Mouse (Mus musculus) left cerebral cortex, postnatal 36 days (tissue): ENCODE measurements around the gene Des. TPM values are rescaled to one million over a fixed set of nuclear protein-coding genes. Genes with fewer than 3 reads are reported as not detected.

ENCODE experiments used
- DNase-seq, 2 experiments: peaks; one replicate each; pipeline ENCODE4 v3.0.0; 2021 to 2022; ENCODE audit warnings: low spot score in 2 of 2, mixed read lengths in 1 of 2
- intact Hi-C: fragments of 180-260 bp; cut with DNase I; formaldehyde crosslinking; loops from one replicate; pipeline ENCODE4 v1.15.1; 2025
- total RNA-seq, 2 experiments: library from RNA; stranded (reverse); gene quantifications; 2 replicates each; pipeline ENCODE4 v1.2.3; 2021

The Des gene
- total RNA-seq: 1 to 10 TPM in 1 of 2 experiments, under 1 TPM in 1; 0.84 to 1.5 TPM

DNA sequence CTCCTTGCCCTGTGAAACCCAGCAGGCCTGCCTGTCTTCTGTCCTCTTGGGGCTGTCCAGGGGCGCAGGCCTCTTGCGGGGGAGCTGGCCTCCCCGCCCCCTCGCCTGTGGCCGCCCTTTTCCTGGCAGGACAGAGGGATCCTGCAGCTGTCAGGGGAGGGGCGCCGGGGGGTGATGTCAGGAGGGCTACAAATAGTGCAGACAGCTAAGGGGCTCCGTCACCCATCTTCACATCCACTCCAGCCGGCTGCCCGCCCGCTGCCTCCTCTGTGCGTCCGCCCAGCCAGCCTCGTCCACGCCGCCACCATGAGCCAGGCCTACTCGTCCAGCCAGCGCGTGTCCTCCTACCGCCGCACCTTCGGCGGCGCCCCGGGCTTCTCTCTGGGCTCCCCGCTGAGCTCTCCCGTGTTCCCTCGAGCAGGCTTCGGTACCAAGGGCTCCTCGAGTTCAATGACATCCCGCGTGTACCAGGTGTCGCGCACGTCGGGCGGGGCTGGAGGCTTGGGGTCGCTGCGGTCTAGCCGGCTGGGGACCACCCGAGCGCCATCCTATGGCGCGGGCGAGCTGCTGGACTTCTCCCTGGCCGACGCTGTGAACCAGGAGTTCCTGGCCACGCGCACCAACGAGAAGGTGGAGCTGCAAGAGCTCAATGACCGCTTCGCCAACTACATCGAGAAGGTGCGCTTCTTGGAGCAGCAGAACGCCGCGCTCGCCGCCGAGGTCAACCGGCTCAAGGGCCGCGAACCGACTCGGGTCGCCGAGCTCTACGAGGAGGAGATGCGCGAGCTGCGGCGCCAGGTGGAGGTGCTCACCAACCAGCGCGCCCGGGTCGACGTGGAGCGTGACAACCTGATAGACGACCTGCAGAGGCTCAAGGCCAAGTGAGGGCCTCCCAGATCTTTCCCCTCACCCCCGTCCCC lies at the start of gene Des:
Gene Des (plus strand): TSS at position 218 of the 920 bp plus-strand sequence.
- intact Hi-C loops: no loop called here
- DNase-seq: no peak

DNA sequence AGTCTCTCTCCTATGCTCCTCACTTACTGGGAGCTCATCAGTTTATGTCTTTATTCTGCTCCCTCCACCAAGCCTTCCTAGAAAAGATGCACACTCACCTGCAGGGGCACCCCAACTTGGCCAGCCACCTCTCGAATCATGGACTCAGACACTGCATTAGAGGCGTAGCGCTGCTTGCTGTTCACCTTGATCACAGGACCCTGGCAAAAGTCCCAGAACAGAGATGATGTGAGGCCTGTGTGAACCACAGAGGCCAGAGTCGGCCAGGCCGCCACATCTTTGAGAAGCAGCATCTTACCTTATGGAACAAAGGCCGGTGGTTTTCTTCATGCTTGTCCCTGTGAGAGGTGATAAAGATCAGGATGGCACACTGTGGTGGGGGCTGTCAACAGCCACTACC lies 48.4 kb upstream of the Des start:
- intact Hi-C loops: no loop called here
- no peak for DNase-seq

DNA sequence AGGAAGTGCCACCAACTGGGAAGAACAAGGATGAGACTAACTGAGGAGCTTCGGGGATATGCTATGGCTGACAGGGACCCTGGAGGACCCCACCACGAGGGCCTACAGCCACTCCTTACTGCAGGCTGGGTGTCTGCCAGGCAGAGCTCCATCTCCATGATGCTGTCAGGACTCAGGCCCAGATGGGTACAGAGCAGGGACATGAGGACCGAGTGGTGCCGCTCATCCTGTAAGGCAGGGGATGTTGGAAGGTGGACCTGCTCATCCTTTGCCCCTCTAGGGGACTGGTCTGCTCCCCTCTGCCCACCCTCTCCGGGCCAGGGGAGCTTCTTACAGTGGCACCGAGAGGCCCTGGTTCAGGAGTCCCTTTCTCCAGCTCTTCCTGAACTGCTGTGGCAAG lies 45.1 kb upstream of the Des start:
- DNase-seq: no peak
- intact Hi-C loops: no loop called here

DNA sequence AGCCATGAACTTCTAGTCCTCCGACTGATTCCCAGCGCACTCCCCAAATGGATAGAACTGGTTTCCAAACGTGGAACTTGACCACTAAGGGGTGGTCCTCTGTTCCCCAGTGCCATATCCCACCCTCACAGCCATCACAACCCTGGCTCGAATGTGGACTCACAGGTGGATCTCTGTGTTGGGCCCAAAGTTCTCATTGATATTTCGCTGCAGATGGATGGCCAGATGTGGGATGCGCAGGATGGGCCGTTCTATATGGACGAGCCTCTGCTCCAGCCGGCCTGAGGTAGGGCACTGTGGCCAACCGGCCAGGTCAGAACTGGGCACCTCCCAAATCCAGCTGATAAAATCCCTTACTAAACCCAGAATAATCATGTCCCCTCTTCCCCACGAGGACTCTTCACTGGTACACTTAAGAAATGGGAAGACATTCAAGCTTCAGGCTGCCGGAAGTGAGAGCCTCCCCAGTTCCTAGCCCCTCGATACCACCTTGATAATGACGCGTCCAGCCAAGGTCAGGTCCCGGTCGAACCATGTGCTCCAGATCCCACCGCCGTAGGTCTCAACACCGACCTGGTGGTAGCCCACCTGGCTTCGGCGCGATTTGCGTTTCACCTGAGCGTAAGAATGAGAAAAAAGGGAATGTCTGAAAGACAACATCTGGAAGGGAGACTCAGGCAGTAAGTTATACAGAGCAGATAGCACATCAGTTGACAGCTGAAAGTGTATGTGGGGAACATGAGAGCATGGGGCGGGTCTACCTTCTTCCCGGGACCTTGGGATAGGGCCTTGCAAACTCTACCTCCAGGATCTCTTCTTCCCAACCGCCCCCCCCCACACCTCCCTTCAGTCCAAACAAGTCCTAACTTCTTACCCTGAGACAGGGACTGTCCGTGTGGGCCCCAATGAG lies 44.4 kb upstream of the Des start:
- intact Hi-C loops: no loop called here

DNA sequence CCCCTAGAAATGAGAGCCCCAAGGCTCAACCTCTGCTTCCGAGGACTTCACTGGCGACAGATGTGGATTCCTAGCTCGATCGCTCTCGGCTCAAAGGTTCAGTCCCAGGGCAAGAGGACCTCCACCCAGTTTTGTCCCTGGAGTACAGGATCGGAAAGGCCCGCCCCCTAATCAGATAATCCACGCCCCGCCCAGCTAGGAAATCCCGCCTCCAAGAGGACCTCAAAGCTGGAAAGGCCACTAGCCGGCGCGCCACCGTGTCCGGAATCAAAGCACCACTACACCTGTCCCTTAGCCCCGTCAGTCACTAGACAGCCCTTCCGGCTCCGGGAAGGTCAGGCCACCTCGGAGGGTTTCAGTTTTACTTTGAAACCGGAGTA lies 43.3 kb upstream of the Des start:
- DNase-seq: peak; percentile 65 to 74
- intact Hi-C loops: no loop called here

More for the DNA sequence above, 44.4 kb upstream of the Des start:
- DNase-seq: no peak

DNA sequence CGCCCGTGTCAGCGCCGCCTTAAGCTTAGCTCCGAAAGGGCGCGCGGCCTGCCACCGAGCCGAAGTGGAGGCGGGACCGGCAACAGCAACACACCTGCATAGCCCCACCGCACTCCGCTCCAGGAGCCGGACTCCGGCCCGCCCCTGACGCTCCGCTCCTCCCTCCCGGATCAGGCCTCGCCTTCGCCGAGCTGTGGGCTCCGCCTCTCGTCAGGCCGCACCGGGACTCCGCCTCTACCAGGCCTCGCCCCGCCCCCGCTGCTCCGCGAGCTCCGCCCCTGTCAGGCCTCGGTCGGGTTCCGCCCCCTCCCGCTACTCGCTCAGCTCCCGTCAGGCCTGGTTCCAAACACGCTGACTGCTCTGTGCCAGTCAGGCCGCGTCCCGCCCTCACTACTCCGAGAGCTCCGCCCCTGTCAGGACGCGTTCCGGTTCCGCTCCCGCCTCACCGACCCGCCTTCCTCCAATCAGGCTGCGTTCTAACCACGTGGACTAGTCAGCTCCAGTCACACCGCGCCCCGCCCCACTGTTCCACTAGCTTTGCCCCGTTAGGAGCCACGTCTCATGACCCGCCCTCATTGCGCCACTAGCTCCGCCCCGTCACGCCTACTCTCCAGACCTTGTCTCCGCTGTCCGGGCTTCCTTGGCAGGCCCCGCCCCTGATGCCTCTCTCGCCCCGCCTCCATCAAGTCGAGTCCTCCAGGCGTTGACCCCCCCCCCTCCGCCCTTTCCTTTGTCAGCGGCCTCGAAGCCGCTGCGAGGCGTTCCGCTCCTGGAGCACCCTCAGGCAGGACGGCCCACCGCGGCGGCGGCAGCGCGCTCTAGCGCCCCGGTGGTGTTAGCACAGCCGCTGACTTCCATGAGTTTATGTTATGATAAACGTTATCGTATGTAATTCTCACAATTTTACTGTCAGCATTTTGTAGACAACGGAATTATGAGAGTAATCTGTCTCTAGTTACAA lies 42.6 kb upstream of the Des start, which contains the start of gene Dnpep:
Gene Dnpep (minus strand): TSS at position 750 of the 961 bp plus-strand sequence.
- DNase-seq: peak; percentile 100
- intact Hi-C loops: no loop called here

DNA sequence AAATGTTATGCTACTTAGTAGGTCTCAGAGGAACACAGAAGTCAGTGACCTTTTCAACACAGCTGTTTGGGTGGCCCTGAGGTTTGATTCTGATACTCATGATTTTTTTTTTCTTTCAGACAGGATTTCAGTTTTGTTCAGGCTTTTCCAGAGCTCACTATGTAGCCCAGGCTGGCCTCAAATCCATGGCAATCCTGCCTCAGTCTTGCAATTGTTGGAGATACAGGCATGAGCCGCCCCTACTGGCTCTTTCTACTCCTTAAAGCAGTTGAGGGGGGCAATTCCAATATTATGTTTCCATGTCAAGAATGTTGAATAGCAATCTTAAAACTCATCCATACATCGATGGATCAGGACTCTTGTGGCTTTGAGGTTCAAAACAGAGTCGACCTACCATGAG lies 41.8 kb upstream of the Des start:
- intact Hi-C loops: no loop called here

DNA sequence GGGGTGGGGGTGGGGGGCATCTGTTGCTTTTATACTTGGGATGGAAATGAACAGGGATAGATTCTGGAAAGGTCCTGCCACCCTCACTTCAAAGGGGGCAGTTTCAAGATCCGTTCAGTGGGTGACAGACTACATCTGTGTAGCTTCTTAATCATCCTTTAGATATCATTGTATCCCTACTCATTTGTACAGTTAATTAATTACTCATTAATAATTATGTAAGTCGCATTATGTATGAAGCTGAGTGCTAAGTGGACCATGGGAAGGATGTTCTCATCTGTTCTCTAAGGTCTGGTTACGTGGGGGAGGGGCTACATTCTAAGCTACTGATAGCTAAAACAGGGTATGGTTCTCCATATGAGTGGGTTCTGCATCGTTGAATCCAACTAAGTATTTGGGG lies 41.4 kb upstream of the Des start:
- no peak for DNase-seq
- intact Hi-C loops: no loop called here

More for the DNA sequence above, 41.8 kb upstream of the Des start:
- no peak for DNase-seq

DNA sequence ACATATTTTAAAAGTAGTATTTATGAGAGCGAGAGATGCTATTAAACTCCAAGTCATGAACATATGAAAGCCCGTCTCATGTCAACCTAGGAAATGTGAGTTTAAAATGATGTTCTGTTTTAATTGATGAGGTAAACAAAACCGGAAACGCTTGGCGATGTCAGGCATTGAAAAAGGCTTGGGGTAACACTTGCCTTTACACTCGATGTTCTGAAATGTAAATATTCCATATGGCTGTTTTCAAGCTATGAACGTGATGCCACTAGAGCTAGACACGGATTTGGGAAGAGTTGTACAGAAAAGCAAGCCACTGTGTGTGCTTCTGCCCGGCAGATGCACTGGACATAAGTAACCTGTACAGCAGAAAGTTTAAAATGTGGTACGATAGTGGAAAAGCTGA lies 41.0 kb upstream of the Des start:
- intact Hi-C loops: no loop called here
- DNase-seq: no peak

DNA sequence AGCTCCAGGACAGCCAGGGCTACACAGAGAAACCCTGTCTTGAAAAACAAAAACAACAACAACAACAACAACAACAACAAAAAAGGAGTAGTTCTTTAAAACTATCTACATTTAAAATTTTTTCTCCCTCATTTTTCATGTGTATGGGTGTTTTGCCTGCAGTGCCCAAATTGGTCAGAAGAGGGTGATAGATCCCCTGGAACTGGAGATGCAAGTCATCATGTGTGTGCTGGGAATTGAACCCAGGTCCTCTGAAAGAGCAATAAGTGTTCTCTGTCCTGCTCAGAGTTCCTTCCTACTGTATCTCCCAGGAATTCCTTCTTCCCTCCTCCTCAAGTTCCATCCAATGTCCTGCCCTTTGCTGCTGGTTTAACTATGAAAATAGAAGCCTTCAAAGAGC lies 32.7 kb upstream of the Des start:
- DNase-seq: no peak
- intact Hi-C loops: no loop called here

DNA sequence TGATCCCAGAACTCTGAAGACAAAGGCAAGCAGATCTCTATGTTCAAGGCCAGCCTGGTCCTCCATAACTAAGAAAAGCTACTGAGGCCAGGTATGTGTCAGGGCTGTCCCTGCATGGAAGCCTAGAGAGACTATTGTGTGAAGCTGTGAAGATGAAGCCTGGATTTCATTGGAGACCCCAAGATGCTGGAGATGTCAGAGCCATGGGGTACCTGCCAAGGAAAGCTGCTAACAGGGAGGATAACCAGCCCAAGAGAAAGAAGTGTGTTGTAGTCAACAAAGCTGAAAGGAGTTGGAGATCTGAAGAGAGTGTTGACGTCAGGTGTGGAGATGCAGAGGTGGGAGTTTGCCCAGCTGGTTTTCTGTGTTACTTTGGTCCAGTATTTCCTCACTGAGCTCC lies 28.9 kb upstream of the Des start:
- intact Hi-C loops: no loop called here
- DNase-seq: no peak

DNA sequence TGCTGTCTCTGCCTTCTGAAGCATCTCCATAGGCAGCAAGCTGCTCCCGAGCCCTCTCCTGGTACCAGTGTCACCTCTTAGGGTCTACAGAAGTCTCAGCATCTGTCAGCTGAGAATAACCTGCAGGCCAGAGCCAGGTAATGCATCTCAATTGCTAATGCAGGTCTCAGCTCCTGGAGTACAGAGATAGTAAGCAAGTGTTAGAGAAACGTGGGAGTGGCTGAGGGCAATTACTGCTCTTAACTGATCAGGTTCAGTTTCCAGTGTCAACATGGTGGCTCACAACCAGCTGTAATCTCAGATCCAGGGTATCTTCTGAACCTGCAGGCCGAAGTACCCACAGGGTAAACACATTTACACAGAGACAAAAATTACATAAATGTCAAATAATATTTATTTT lies 23.7 kb upstream of the Des start:
- no peak for DNase-seq
- intact Hi-C loops: no loop called here

DNA sequence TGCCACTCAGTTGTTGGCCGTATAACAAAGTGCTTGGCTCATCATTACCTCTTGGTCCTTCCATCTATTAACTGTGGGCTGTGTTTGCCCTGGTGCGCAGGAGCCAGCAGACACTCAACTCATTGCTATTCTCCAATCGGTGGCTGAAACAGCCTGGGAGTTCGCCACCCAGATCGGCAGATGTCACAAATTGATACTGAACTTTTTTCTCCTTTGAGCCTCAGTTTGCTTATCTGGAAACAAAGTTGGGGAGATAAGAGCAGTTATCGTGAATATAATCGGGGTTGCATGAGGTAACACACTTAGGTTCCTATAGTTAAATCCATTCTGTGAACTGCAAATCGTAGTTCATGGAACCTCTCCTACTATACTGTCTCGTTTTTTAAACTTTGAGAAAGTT lies 23.0 kb upstream of the Des start:
- intact Hi-C loops: no loop called here

DNA sequence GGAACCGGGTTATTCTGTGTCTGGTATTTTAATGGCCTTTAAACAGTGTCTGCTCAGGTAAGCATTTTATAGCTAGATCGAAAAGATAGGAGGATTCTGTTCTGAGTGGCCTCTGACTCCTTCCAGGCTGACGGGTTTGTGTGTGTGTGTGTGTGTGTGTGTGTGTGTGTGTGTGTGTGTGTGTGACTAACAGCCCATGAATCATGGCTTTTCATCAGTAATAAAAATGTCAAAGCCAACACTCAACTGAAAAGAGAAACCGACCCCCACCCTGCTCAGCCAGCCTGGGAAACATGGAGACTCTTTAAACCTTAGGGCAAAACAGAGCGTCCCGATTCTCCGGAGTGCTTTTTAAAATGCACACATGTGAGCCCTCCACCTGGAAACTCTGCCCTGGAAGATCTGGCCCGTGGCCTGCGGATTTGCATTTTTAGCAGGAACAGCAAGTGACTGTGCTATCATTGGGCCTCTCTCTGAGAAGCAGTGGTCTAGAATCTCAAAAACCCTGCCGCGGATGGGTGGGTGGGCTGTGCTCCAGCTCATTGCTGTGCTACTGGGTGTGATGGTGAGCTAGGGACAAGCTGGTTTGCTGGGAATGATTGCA lies 21.9 kb upstream of the Des start:
- no peak for DNase-seq
- intact Hi-C loops: no loop called here

More for the DNA sequence above, 23.0 kb upstream of the Des start:
- no peak for DNase-seq

DNA sequence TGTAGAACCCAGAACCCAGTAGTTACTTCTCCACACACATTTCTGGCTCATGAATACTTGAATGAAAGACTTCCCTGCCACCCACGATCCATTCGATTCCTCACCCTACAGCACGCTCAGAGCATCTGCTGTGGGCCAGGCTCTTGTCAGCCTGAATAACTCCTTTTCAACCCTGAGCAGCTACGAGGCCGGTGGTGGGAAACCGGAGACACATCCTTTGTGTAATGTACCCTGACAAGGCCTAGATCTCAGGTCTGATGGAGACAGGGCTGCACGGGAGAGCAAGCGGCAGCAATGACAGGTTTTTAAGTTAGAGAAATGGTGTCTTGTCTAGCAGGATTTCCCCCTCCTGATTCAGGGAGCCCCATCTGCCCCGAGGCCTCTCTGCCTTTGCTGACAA lies 20.8 kb upstream of the Des start:
- no peak for DNase-seq
- intact Hi-C loops: no loop called here

DNA sequence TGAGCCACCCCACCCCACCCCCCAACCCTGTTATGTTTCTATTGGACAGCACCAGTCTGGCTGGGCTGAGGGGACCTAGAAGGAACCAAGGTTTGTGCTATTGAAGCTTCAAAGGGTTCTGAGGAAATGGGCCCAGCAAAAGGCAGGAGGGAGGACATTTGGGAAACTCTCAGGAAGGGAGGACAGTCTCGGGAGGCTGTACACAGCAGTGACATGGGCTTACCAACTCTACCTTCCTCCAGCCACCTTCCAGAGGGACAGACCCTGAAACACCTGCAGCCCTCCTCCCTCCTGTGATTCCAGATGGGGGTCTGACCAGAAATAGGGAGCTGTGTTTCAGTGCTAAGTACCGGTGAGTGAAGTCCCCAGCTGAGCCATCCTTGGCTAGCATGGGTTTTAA lies 19.6 kb upstream of the Des start:
- intact Hi-C loops: loop anchor here (5.0 to 10.0 kb wide), 2 partner anchors 107 to 254 kb away; no protein-coding TSS in a partner anchor

DNA sequence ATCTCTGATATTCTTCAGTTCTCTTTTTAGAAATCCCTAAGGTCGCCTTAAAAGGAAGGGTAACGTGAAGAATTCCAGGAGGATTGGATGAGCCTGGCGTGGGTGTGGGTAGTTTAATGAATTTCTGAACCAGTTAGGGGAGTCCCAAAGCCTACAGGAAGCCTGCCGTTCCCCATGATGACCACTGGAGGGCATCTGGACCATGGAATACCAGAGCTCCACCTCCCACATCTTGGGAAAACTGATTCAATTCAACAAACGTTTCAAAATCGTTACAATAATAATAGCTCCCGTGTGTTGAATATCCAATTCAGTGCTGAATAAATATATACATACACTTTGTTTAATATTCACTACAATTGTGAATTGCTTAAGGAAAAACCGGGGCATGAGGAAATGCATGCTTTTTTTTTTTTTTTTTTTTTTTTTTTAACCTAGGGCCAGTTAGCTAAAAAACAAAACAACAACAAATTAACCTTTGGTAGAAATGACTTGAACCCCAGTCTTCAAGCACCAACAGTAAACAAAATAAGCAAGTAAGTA lies 17.2 kb upstream of the Des start:
- peak; percentile 46 to 66 for DNase-seq
- intact Hi-C loops: loop anchor here (1.0 to 10.0 kb wide), 4 partner anchors 50 to 252 kb away; no protein-coding TSS in a partner anchor

More for the DNA sequence above, 19.6 kb upstream of the Des start:
- no peak for DNase-seq

DNA sequence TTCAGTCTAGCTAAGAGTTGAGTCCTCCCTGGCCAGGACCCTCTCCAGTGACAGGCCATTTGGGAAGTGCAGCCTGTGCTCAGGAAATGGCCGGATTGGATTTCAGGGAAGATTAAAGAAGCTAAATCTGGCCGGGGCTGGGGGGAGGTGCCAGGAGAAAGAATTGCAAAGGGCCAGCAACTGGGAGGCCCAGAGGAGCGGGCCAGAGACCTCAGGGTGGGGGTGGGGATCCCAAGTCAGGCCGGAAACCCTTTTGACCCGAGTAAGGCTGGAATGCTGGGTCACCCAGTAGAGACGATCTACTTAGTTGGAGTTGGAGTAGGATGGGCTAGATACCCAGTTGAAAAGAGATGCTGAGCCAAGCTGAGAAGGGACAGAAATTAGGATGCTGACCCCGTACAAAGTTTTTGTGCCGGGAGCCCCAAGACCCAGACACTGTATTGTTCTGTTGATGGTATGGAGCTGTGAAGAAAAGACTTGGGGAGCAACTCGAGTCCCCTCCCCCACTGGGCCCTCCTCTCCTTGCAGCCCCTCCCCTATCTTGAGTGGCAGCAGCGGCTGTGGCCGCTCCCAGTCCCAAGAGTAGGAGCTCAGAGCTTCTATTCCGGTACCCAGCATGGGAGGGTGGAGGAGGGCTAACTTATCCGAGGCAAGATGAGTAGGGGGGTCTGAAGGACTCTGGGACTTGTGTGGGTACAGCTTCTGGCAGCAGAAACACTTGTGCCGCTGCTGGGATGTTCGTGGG lies 15.7 kb upstream of the Des start:
- DNase-seq: no peak
- intact Hi-C loops: loop anchor here (5.0 to 10.0 kb wide), 2 partner anchors 103 to 250 kb away; no protein-coding TSS in a partner anchor
